Mouse (Mus musculus): ENCODE results near the gene Mrtfb. TPM values are rescaled to one million over a fixed set of nuclear protein-coding genes. Genes with fewer than 3 reads are reported as not detected.
A peak's percentile ranks its signal among the peaks of the same experiment; 100 is the strongest.
"Not testable (repeated sequence)": the region's sequence is repeated elsewhere in the genome, so short reads cannot be mapped to it uniquely, and the experiment has no call there.

Gene Mrtfb
- total and polyA plus RNA-seq, 3 experiments, result 2.1 to 12.1 (median 5.6) TPM

GRCm38 (mm10) chr16:13259026-13259425 is 2.7 kb downstream of the Mrtfb start:
- Histone ChIP-seq H3K36me3 (replicated peaks) (peaks cover 2% of the 10 kb centered on the region), H3K4me1 (ENCODE audit: insufficient read depth, low read depth, low read length) (peaks cover 15% of the 10 kb centered on the region), H3K27me3 (ENCODE audit: insufficient read depth, low read length) (peaks cover 3% of the 10 kb centered on the region; the same call in 1 of the 2 replicates), H3K4me3 (ENCODE audit: low read depth, low read length) (no peak overlapping the region), H3K9me3 (replicated peaks) (no peaks in the 10 kb centered on the region)
- TF ChIP-seq GATA2 (IDR thresholded peaks at IDR 0.05; ENCODE audit: borderline replicate concordance, low read depth, low read length) (no peak), POLR2AphosphoS5 (IDR thresholded peaks at IDR 0.05; ENCODE audit: insufficient replicate concordance, low read depth, low read length) (no peak), GATA1 (IDR thresholded peaks at IDR 0.05; ENCODE audit: borderline replicate concordance, low read length) (no peak)
- no peak for DNase-seq (ENCODE audit: low spot score)
- no peak for ATAC-seq (ENCODE audit: extremely low read depth, insufficient number of reproducible peaks, low FRiP score, poor library complexity, severe bottlenecking)

- H3K9me3 ChIP-seq (replicated peaks), result 0 out of 2 replicates have a peak, but pooled peaks cover 3% of the 10 kb centered on the region
- peaks cover 28% of the 10 kb centered on the region for H3K36me3 ChIP-seq (replicated peaks)
- no peak for ATAC-seq (ENCODE audit: extremely low read depth, insufficient number of reproducible peaks, low FRiP score, poor library complexity, severe bottlenecking)
- DNase-seq (ENCODE audit: low spot score), result no peak
- no peaks in the 10 kb centered on the region for H3K4me1 ChIP-seq (ENCODE audit: insufficient read depth, low read depth, low read length)
- H3K27me3 ChIP-seq (ENCODE audit: insufficient read depth, low read length), result no peaks in the 10 kb centered on the region
- no peak for TF ChIP-seq CTCF (IDR thresholded peaks at IDR 0.05; ENCODE audit: low read depth, low read length)
- TF ChIP-seq GATA1 (IDR thresholded peaks at IDR 0.05; ENCODE audit: borderline replicate concordance, low read length), result no peak
- TF ChIP-seq POLR2AphosphoS5 (IDR thresholded peaks at IDR 0.05; ENCODE audit: insufficient replicate concordance, low read depth, low read length), result no peak
- TF ChIP-seq GATA2 (IDR thresholded peaks at IDR 0.05; ENCODE audit: borderline replicate concordance, low read depth, low read length), result no peak
- TF ChIP-seq TAL1 (conservative IDR thresholded peaks at IDR 0.05; ENCODE audit: low read depth, low read length), result no peak
- H3K4me3 ChIP-seq (ENCODE audit: low read depth, low read length), result no peak overlapping the region
These were observed 10.0 kb downstream of the Mrtfb start for GRCm38 (mm10) chr16:13266312-13266711.

GRCm38 (mm10) chr16:13267350-13267904 is 11.1 kb downstream of the Mrtfb start:
- TF ChIP-seq GATA2 (IDR thresholded peaks at IDR 0.05; ENCODE audit: borderline replicate concordance, low read depth, low read length) (no peak), POLR2AphosphoS5 (IDR thresholded peaks at IDR 0.05; ENCODE audit: insufficient replicate concordance, low read depth, low read length) (no peak), CTCF (IDR thresholded peaks at IDR 0.05; ENCODE audit: low read depth, low read length) (no peak), TAL1 (conservative IDR thresholded peaks at IDR 0.05; ENCODE audit: low read depth, low read length) (no peak), GATA1 (IDR thresholded peaks at IDR 0.05; ENCODE audit: borderline replicate concordance, low read length) (no peak)
- no peak overlapping the region for H3K4me3 ChIP-seq (ENCODE audit: low read depth, low read length)
- ATAC-seq (ENCODE audit: extremely low read depth, insufficient number of reproducible peaks, low FRiP score, poor library complexity, severe bottlenecking) (no peak), DNase-seq (ENCODE audit: low spot score) (no peak)
- 0 out of 2 replicates have a peak, but pooled peaks cover 3% of the 10 kb centered on the region for H3K9me3 ChIP-seq (replicated peaks)
- no peaks in the 10 kb centered on the region for H3K27me3 ChIP-seq (ENCODE audit: insufficient read depth, low read length)
- H3K36me3 ChIP-seq (replicated peaks), result peaks cover 28% of the 10 kb centered on the region
- H3K4me1 ChIP-seq (ENCODE audit: insufficient read depth, low read depth, low read length), result no peaks in the 10 kb centered on the region

GRCm38 (mm10) chr16:13269426-13269825 is 13.1 kb downstream of the Mrtfb start:
- Histone ChIP-seq H3K4me3 (ENCODE audit: low read depth, low read length) (no peak overlapping the region), H3K27me3 (ENCODE audit: insufficient read depth, low read length) (no peaks in the 10 kb centered on the region), H3K4me1 (ENCODE audit: insufficient read depth, low read depth, low read length) (no peaks in the 10 kb centered on the region), H3K36me3 (replicated peaks) (peaks cover 28% of the 10 kb centered on the region), H3K9me3 (replicated peaks) (0 out of 2 replicates have a peak, but pooled peaks cover 3% of the 10 kb centered on the region)
- DNase-seq (ENCODE audit: low spot score) (no peak), ATAC-seq (ENCODE audit: extremely low read depth, insufficient number of reproducible peaks, low FRiP score, poor library complexity, severe bottlenecking) (no peak)
- no peak for TF ChIP-seq POLR2AphosphoS5 (IDR thresholded peaks at IDR 0.05; ENCODE audit: insufficient replicate concordance, low read depth, low read length)
- TF ChIP-seq GATA2 (IDR thresholded peaks at IDR 0.05; ENCODE audit: borderline replicate concordance, low read depth, low read length), result no peak
- TF ChIP-seq GATA1 (IDR thresholded peaks at IDR 0.05; ENCODE audit: borderline replicate concordance, low read length), result no peak
- TF ChIP-seq CTCF (IDR thresholded peaks at IDR 0.05; ENCODE audit: low read depth, low read length), result no peak
- TF ChIP-seq TAL1 (conservative IDR thresholded peaks at IDR 0.05; ENCODE audit: low read depth, low read length), result no peak

- ATAC-seq (ENCODE audit: extremely low read depth, insufficient number of reproducible peaks, low FRiP score, poor library complexity, severe bottlenecking) (no peak), DNase-seq (ENCODE audit: low spot score) (no peak)
- no peaks in the 10 kb centered on the region for H3K27me3 ChIP-seq (ENCODE audit: insufficient read depth, low read length)
- H3K4me3 ChIP-seq (ENCODE audit: low read depth, low read length), result no peak overlapping the region
- no peaks in the 10 kb centered on the region for H3K9me3 ChIP-seq (replicated peaks)
- no peak for TF ChIP-seq CTCF (IDR thresholded peaks at IDR 0.05; ENCODE audit: low read depth, low read length)
- no peak for TF ChIP-seq GATA2 (IDR thresholded peaks at IDR 0.05; ENCODE audit: borderline replicate concordance, low read depth, low read length)
- TF ChIP-seq GATA1 (IDR thresholded peaks at IDR 0.05; ENCODE audit: borderline replicate concordance, low read length), result no peak
- no peak for TF ChIP-seq TAL1 (conservative IDR thresholded peaks at IDR 0.05; ENCODE audit: low read depth, low read length)
- TF ChIP-seq POLR2AphosphoS5 (IDR thresholded peaks at IDR 0.05; ENCODE audit: insufficient replicate concordance, low read depth, low read length), result no peak
- no peaks in the 10 kb centered on the region for H3K4me1 ChIP-seq (ENCODE audit: insufficient read depth, low read depth, low read length)
- no peaks in the 10 kb centered on the region for H3K36me3 ChIP-seq (replicated peaks)
These were observed 20.0 kb downstream of the Mrtfb start for GRCm38 (mm10) chr16:13276258-13276657.

- no peak for ATAC-seq (ENCODE audit: extremely low read depth, insufficient number of reproducible peaks, low FRiP score, poor library complexity, severe bottlenecking)
- H3K27me3 ChIP-seq (ENCODE audit: insufficient read depth, low read length), result no peaks in the 10 kb centered on the region
- H3K4me3 ChIP-seq (ENCODE audit: low read depth, low read length), result no peak overlapping the region
- no peaks in the 10 kb centered on the region for H3K36me3 ChIP-seq (replicated peaks)
- no peaks in the 10 kb centered on the region for H3K9me3 ChIP-seq (replicated peaks)
- no peak for TF ChIP-seq GATA2 (IDR thresholded peaks at IDR 0.05; ENCODE audit: borderline replicate concordance, low read depth, low read length)
- no peak for TF ChIP-seq POLR2AphosphoS5 (IDR thresholded peaks at IDR 0.05; ENCODE audit: insufficient replicate concordance, low read depth, low read length)
- no peak for TF ChIP-seq CTCF (IDR thresholded peaks at IDR 0.05; ENCODE audit: low read depth, low read length)
- no peak for TF ChIP-seq TAL1 (conservative IDR thresholded peaks at IDR 0.05; ENCODE audit: low read depth, low read length)
- TF ChIP-seq GATA1 (IDR thresholded peaks at IDR 0.05; ENCODE audit: borderline replicate concordance, low read length), result no peak
- no peak for DNase-seq (ENCODE audit: low spot score)
- no peaks in the 10 kb centered on the region for H3K4me1 ChIP-seq (ENCODE audit: insufficient read depth, low read depth, low read length)
These were observed 20.6 kb downstream of the Mrtfb start for GRCm38 (mm10) chr16:13276709-13277399.

GRCm38 (mm10) chr16:13286425-13286824 is 30.1 kb downstream of the Mrtfb start:
- not testable (repeated sequence) for H3K4me3 ChIP-seq (ENCODE audit: low read depth, low read length); H3K27me3 ChIP-seq (ENCODE audit: insufficient read depth, low read length); H3K9me3 ChIP-seq (replicated peaks); H3K4me1 ChIP-seq (ENCODE audit: insufficient read depth, low read depth, low read length); H3K36me3 ChIP-seq (replicated peaks); DNase-seq (ENCODE audit: low spot score)
- peak; percentile 22; the same call in 1 of the 2 replicates for ATAC-seq (ENCODE audit: extremely low read depth, insufficient number of reproducible peaks, low FRiP score, poor library complexity, severe bottlenecking)
